Mouse (Mus musculus) spleen, adult 2 months (tissue): ENCODE data around the gene Rcbtb1. TPM values are rescaled to one million over a fixed set of nuclear protein-coding genes. Genes with fewer than 3 reads are reported as not detected.

ENCODE experiments used
- DNase-seq, 2 experiments: peaks; one replicate each; pipeline versions ENCODE4 v3.0.0 to v3.0.0-alpha.2; 2012 to 2021; ENCODE audit warnings: low spot score in 2 of 2, low read depth in 1 of 2
- H3K27ac ChIP-seq: fragments of 200-500 bp; 2 replicates; pipeline ENCODE4 v1.5.1; 2012; ENCODE audit warnings: low read length, inconsistent platforms; ENCODE audit not compliant: insufficient read depth
- H3K27me3 ChIP-seq: fragments of 200-500 bp; 2 replicates; pipeline ENCODE4 v1.6.1; 2012; ENCODE audit warnings: mild to moderate bottlenecking, moderate library complexity, low read length, inconsistent platforms; ENCODE audit not compliant: control insufficient read depth, insufficient read depth
- H3K36me3 ChIP-seq: fragments of 200-500 bp; 2 replicates; pipeline ENCODE4 v1.6.1; 2012; ENCODE audit warnings: mild to moderate bottlenecking, low read length, inconsistent platforms; ENCODE audit not compliant: control insufficient read depth, insufficient read depth
- H3K4me1 ChIP-seq: fragments of 200-500 bp; 2 replicates; pipeline ENCODE4 v1.6.1; 2011; ENCODE audit warnings: inconsistent platforms; ENCODE audit not compliant: control insufficient read depth, insufficient read depth, insufficient read length
- H3K4me3 ChIP-seq: fragments of 200-500 bp; 2 replicates; pipeline ENCODE4 v1.5.1; 2011; ENCODE audit warnings: mild to moderate bottlenecking, inconsistent platforms; ENCODE audit not compliant: insufficient read depth, insufficient read length; ENCODE audit errors: extremely low read depth
- CTCF ChIP-seq: fragments of 200-500 bp; IDR thresholded peaks from 2 replicates; pipeline ENCODE4 v1.5.1; 2011; ENCODE audit warnings: mild to moderate bottlenecking, inconsistent platforms; ENCODE audit not compliant: insufficient read depth, insufficient read length, insufficient replicate concordance; ENCODE audit errors: extremely low read depth
- POLR2A ChIP-seq: fragments of 200-500 bp; IDR thresholded peaks from 2 replicates; pipeline ENCODE4 v1.6.1; 2011; ENCODE audit warnings: low read depth, low read length, inconsistent platforms
- WGBS: fragments of 180-500 bp; shearing (Covaris S2); methylation state at CpG from one replicate; pipeline ENCODE4 v1.1.7; 2018; 5-methylcytosine and 5-hydroxymethylcytosine counted together
- polyA plus RNA-seq: library from polyadenylated mRNA; depleted of rRNA; stranded (reverse); fragments of >200 nt; gene quantifications from 2 replicates; pipeline ENCODE4 v1.2.3, GENCODE M21; 2012; rRNA removed

The Rcbtb1 gene
- polyA plus RNA-seq, result 9.9 and 10.9 TPM in 2 replicates

DNA sequence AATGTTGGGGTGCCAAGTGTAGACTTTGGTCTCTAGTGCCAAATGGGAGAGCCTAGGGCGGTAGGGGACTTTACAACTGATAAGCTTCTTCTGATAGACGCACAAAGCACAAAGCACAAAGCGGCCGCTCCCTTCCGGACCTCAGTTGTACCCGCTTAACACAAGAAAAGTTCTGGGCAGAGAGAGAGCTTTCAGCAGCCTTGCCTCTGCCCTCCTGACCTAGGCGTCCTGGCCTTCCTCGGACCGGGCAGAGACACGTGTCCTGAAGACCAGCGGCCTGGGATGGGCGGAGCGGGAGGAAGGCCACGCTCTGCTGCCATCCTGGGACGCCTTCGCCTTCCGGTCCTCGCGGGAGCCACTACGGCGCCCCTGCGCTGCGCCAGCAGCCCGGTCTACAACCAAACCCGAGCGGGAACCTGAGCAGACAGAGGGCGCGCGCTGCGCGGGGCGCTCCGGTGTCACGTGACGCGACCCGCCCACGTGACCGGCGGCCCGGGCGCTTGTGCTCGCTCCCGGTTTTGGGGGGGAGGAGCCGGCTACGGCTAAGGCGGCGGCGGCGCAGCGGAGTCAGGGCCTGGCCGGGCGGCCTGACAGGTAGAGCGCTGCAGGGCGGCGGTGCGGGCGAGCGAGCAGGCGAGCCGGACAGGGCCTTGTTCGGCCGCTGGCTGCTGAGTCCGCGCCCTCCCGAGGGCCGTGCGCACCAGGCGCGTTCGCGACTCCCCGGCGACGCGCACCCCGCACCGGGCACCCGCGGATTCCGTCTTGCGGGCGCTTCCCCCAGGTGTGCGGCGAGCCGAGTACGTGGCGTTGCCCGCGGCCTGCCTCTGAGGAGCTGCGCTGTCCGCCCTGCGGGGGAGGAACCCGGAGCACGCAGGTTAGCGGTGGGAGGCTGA lies at the start of gene Rcbtb1:
Rcbtb1 (plus strand) TSS at position 499 of the 893 bp plus-strand sequence.
- Histone ChIP-seq H3K27me3 (no peaks in the 10 kb centered on the region), H3K4me3 (peak within 1 kb of the TSS; percentile 97), H3K4me1 (no peaks in the 10 kb centered on the region), H3K36me3 (no peaks in the 10 kb centered on the region), H3K27ac (peak within 1 kb of the TSS; percentile 93)
- under 1% methylated on average over 93 of the region's 96 CpGs for WGBS
- peak; percentile 81 to 91 for DNase-seq
- TF ChIP-seq CTCF, result 0 out of 2 replicates have a peak, but pooled peaks have one; percentile 3
- TF ChIP-seq POLR2A, result peak; percentile 39

DNA sequence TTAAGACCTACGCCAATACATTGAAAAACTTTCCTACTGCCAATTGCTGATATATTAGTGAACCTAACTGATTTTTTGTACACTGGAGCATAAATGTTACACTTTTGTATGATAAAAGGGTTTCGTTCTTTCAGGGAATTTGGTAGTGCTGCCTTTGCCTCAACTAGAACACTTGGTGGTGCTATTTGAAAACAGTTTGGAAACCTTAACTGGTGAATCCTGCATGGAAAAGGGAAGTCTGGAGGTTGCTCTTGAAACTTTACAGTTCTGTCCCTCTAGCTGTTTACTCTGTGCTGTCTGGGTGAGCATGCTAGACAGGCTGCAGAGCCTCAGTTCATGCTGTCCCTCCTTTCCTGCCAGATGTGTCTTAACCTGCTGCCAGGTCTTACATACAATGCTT lies 45.4 kb upstream of the Rcbtb1 start:
- TF ChIP-seq POLR2A, result no peak
- Histone ChIP-seq H3K4me3 (no peak overlapping the region), H3K4me1 (no peaks in the 10 kb centered on the region), H3K27ac (no peak overlapping the region), H3K27me3 (no peaks in the 10 kb centered on the region), H3K36me3 (no peaks in the 10 kb centered on the region)
- no peak for DNase-seq
- 77% methylated on average over 2 of the region's 2 CpGs for WGBS

DNA sequence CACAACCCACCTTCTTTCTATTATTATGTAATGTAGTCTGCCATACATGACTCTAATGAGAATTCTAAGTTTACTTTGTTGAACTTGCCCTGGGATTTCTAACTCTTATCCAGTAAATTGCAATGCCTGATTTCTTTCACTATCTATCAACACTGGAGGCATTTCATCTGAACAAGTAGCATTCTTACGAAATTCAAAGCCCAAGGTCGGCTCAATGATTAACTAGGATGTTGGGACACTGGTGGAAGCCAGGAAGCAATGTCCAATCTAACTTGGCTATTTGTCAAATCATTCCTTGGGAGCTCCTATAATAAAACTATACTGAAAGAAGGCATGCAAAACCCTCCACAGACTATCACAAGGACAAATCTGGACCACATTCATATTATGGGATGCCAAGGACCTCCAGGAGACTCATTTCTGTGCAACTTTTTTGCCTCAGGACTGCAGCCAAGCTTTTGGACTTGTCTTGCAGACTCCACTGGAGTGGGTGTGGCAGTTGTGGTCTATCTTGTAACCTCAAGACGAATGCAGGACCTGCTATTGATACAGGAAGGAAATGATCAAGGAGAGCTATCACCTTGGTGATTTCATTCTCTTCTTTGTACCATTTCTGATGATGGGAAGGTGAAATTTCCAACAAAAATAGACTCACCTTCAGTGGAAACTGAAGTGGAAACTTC lies 43.9 kb upstream of the Rcbtb1 start:
- WGBS, result 58% methylated on average over 3 of the region's 3 CpGs
- no peaks in the 10 kb centered on the region for H3K36me3 ChIP-seq
- no peak overlapping the region for H3K27ac ChIP-seq
- H3K4me3 ChIP-seq, result no peak overlapping the region; the same call in 1 of the 2 replicates
- no peaks in the 10 kb centered on the region for H3K27me3 ChIP-seq
- no peak for DNase-seq
- H3K4me1 ChIP-seq, result no peaks in the 10 kb centered on the region
- no peak for TF ChIP-seq POLR2A
- TF ChIP-seq CTCF, result no peak

DNA sequence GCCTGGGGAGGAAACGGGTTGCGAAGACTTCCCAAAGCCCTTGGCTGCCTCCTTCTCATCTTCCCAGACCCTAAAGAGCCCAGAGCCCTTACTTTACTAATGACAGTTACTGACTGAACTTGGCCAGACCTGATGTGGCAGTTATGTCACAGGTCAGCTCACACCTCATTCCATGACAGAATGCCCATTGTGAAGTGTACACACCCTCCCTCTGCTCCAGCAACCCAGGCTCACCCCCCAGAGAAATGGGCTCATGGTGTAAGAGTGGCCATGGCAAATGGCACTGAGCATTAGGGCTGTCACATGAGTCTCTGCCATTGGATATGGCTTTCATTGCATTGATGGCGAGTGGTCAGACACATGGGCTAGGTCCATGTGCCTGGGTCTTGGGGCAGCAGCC lies 22.4 kb upstream of the Rcbtb1 start, which contains the start of gene Gm5142:
Gm5142 (minus strand) TSS at position 101 of the 400 bp plus-strand sequence.
- Histone ChIP-seq H3K4me1 (no peaks in the 10 kb centered on the region), H3K27me3 (no peaks in the 10 kb centered on the region), H3K4me3 (no peak within 1 kb of the TSS), H3K36me3 (no peaks in the 10 kb centered on the region), H3K27ac (no peak within 1 kb of the TSS)
- TF ChIP-seq CTCF, result no peak
- no peak for TF ChIP-seq POLR2A
- WGBS, result 93% methylated on average over 3 of the region's 3 CpGs
- DNase-seq, result no peak

DNA sequence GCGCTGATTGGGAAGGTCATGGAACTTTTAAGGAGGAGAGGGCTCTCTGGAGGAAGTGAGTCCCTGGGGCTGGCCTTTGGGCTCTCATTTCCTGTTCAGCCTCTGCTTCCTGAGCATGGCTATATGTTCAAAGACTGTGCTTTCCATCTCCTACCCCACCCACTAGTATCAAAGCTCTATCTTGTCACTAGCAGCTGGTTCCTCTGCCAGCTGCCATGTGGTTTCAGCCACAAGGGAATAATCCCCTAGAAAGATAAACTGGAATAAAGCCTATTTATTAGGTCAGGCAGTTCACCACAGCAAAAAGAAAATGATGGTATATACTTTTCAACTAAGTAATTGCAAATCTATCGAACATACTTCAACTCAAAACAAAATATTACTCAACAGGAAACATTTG lies 18.3 kb upstream of the Rcbtb1 start:
- DNase-seq, result no peak
- no peaks in the 10 kb centered on the region for H3K36me3 ChIP-seq
- no peak overlapping the region for H3K27ac ChIP-seq
- 66% methylated on average over 2 of the region's 2 CpGs for WGBS
- H3K4me3 ChIP-seq, result no peak overlapping the region
- no peaks in the 10 kb centered on the region for H3K27me3 ChIP-seq
- no peaks in the 10 kb centered on the region for H3K4me1 ChIP-seq
- TF ChIP-seq CTCF, result no peak
- no peak for TF ChIP-seq POLR2A

DNA sequence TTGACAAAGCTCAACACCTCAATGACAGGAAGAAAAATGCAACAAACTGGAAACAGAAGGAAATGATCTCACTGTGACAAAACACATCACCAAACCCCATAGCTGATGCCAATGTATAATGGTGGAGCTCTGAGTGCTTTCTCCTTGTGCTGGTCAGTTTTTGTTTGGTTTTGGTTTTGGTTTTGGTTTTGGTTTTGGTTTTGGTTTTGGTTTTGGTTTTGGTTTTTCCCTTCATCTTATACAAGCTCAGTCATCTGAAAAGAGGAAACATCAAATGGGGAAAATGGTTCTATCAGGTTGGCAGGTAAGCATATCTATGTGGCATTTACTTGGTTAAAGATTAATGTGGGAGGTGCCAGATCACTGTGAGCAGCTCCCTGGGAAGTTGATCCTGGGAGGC lies 15.5 kb upstream of the Rcbtb1 start:
- Histone ChIP-seq H3K4me1 (no peaks in the 10 kb centered on the region), H3K4me3 (no peak overlapping the region), H3K36me3 (no peaks in the 10 kb centered on the region), H3K27ac (no peak overlapping the region), H3K27me3 (no peaks in the 10 kb centered on the region)
- no peak for TF ChIP-seq POLR2A
- TF ChIP-seq CTCF, result no peak
- DNase-seq, result no peak

DNA sequence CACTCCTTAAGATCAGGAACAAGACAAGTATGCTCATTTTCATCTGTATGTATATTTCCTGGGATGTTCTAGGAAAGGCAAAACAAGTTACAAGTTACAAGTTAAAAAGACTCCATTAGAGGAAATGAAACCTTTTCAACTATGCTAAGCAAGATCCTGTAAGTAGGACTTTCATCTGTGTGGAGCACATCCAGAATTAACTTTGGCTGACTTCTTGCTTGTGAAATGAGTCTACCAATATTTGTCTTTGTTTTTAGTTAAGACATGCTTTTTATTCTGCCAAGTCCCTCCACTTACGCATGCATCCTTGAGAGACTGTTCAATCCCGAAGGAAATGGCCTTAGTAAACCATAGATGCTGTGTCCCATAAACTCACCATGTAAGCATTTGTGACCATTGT lies 14.9 kb upstream of the Rcbtb1 start:
- WGBS, result 93% methylated on average over 2 of the region's 2 CpGs
- H3K36me3 ChIP-seq, result no peaks in the 10 kb centered on the region
- no peaks in the 10 kb centered on the region for H3K27me3 ChIP-seq
- no peaks in the 10 kb centered on the region for H3K4me1 ChIP-seq
- H3K27ac ChIP-seq, result no peak overlapping the region
- H3K4me3 ChIP-seq, result no peak overlapping the region
- TF ChIP-seq POLR2A, result no peak
- no peak for DNase-seq
